Mouse (Mus musculus) cerebellum, adult 2 months (tissue): Measurements from ENCODE around the gene Rfc5.

ENCODE experiments used
- CTCF ChIP-seq: fragments of 200-500 bp; IDR thresholded peaks from 2 replicates; pipeline ENCODE4 v1.5.1; 2011; ENCODE audit warnings: low read depth, mild to moderate bottlenecking, control low read depth, low read length, moderate library complexity, borderline replicate concordance; ENCODE audit not compliant: insufficient read depth
- POLR2A ChIP-seq: fragments of 200-500 bp; IDR thresholded peaks from 2 replicates; pipeline ENCODE4 v1.6.1; 2011; ENCODE audit warnings: low read length, control low read depth, borderline replicate concordance; ENCODE audit not compliant: insufficient read depth

DNA sequence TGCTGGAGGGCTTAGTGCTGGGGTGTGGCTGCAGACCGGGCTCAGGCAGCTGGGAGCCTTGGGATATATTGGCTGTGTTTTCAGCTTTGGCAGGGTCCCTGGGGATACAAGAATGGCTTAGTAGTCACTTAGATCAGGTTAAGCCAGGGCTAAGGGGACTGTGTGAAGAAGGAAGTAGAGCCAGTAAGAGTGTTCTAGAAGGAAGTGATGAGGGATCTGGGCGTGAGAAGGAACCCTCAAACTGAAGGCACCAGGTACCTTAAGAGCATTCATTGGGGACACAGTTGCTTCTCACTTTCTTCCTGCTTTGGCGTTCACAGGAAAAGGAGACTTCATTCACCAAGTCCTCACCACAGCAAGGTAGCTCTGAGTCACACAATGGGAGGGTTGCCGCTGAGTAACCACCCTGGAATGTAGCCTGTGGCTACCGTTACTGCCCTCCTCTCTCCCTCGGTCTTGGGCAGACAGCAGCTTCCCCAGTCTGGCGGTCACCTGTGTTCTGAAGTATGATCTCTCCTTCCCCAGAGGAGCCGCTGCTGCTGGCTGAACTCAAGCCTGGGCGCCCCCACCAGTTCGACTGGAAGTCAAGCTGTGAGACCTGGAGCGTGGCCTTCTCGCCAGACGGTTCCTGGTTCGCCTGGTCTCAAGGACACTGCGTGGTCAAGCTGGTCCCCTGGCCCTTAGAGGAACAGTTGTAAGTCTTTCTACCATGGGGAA is 25.6 kb downstream of the Rfc5 start:
- TF ChIP-seq CTCF (no peak), POLR2A (no peak)
